Mouse (Mus musculus): ENCODE data around the gene BC049352. TPM values are rescaled to one million over a fixed set of nuclear protein-coding genes. Genes with fewer than 3 reads are reported as not detected.

The BC049352 gene
- total and polyA plus RNA-seq, 3 experiments, result 0.17 TPM; not detected in 2

DNA sequence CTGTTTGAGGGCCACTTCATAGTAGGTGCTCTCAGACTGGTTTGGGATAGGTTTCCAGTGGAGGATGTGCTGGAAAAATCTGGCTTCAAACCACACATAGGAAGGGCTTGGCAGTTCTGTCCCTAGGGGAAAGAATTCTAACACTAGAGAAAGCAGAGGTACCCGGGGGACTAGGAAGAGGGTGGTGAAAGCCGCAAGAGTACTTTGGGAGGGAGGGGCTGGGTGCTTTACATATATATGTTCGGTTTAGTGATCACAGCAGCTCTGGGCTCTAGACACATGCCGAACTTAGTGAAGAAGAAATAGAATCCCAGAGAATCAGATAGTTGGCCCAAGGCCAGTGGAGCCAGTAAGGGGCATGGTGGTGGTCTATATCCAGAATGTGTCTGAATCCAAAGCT, 85.3 kb downstream of the BC049352 start:
- dilution Hi-C loops (cut with MboI; ENCODE audit: extremely low pct_ligation_motif_present, extremely low pct_unique_long_range_greater_than_20kb, low sequenced_read_pairs), result no loop called here

DNA sequence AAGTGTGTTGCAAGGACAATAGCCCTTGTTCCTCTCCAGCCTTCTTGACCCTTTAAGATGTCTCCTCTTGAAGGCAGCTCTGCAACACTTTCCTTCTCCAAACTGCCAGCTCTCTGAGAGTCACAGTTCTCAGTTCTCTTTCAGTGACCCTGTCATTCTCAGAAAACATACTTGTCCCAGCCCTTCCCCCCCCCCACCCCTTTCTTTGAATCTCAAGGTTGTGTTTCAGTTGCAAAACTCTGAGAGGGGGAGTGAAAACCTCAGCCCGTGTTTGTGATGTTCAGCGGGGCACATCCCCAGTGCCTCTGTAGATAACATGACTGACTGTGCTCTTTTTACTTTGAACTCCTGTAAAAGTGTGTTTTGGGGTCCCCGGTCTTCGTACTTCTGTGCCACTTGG, 86.3 kb downstream of the BC049352 start:
- Histone ChIP-seq H3K4me2 (ENCODE audit: insufficient read depth, low read depth, poor library complexity, severe bottlenecking) (peak overlapping the region; percentile 89), H3K27ac (ENCODE audit: insufficient read depth, low read depth) (no peak overlapping the region), H3K9me3 (replicated peaks; ENCODE audit: low read length) (no peaks in the 10 kb centered on the region), H3K79me2 (replicated peaks; ENCODE audit: control insufficient read depth, extremely low read depth, insufficient read depth, poor library complexity, severe bottlenecking) (no peaks in the 10 kb centered on the region), H3K36me3 (replicated peaks in 1 of 2; ENCODE audit: control insufficient read depth in 1 of 2, insufficient read depth in 1 of 2, low read length in 1 of 2) (peaks cover 10 to 31% of the 10 kb centered on the region in 2 experiments), H3K27me3 (replicated peaks) (no peaks in the 10 kb centered on the region), H3K4me1 (ENCODE audit: control insufficient read depth in 1 of 2, insufficient read depth in 2 of 2) (peaks cover 16 to 87% of the 10 kb centered on the region in 2 experiments), H3K4me3 (replicated peaks in 1 of 3; ENCODE audit: low read depth in 2 of 3, low read length in 2 of 3, poor library complexity in 1 of 3) (peak overlapping the region; percentile 33 to 69 (median 57)), H3K9ac (ENCODE audit: insufficient read depth, low read depth) (peak overlapping the region; percentile 52; the same call in 1 of the 2 replicates)
- in situ Hi-C loops (cut with MboI; ENCODE audit: low pct_ligation_motif_present, low pct_unique_long_range_greater_than_20kb, low sequenced_read_pairs), result no loop called here
- dilution Hi-C loops (cut with MboI; ENCODE audit: extremely low pct_ligation_motif_present, extremely low pct_unique_long_range_greater_than_20kb, low sequenced_read_pairs), result no loop called here
- no peak for DNase-seq (ENCODE audit: extremely low read depth)
- TF ChIP-seq ZMIZ1 (IDR thresholded peaks at IDR 0.05; ENCODE audit: low read depth, low read length) (no peak), TBP (conservative IDR thresholded peaks at IDR 0.05; ENCODE audit: low read depth, low read length) (no peak), EP300 (IDR thresholded peaks at IDR 0.05; ENCODE audit: low read length) (peak; percentile 69), SIN3A (IDR thresholded peaks at IDR 0.05; ENCODE audit: low read length) (peak; percentile 45; the same call in 1 of the 2 replicates), PAX5 (IDR thresholded peaks at IDR 0.05; ENCODE audit: low read length) (no peak), BHLHE40 (IDR thresholded peaks at IDR 0.05; ENCODE audit: low read depth, low read length) (peak; percentile 49), ELF1 (IDR thresholded peaks at IDR 0.05; ENCODE audit: low read depth, low read length) (no peak), ZKSCAN1 (IDR thresholded peaks at IDR 0.05; ENCODE audit: borderline replicate concordance, low read depth, low read length) (no peak), E2F4 (IDR thresholded peaks at IDR 0.05; ENCODE audit: insufficient replicate concordance, low read depth, low read length) (no peak), ETS1 (conservative IDR thresholded peaks at IDR 0.05; ENCODE audit: low read depth, low read length) (0 out of 2 replicates have a peak, but pooled peaks have one; percentile 33), POLR2A (IDR thresholded peaks at IDR 0.05; ENCODE audit: low read depth, low read length) (no peak), ZNF384 (IDR thresholded peaks at IDR 0.05; ENCODE audit: low read depth, low read length) (no peak), NRF1 (IDR thresholded peaks at IDR 0.05; ENCODE audit: low read depth, low read length) (no peak), CHD2 (IDR thresholded peaks at IDR 0.05; ENCODE audit: low read length) (peak; percentile 80), SMC3 (IDR thresholded peaks at IDR 0.05; ENCODE audit: low read depth, low read length) (no peak), RCOR1 (conservative IDR thresholded peaks at IDR 0.05; ENCODE audit: low read depth, low read length) (0 out of 2 replicates have a peak, but pooled peaks have one; percentile 13), MXI1 (IDR thresholded peaks at IDR 0.05; ENCODE audit: low read depth, low read length) (0 out of 2 replicates have a peak, but pooled peaks have one; percentile 24), UBTF (IDR thresholded peaks at IDR 0.05; ENCODE audit: low read depth, low read length) (0 out of 2 replicates have a peak, but pooled peaks have one; percentile 42), HCFC1 (IDR thresholded peaks at IDR 0.05; ENCODE audit: low read depth, low read length) (no peak), CTCF (conservative IDR thresholded peaks at IDR 0.05 in 1 of 2, IDR thresholded peaks at IDR 0.05 in 1 of 2; ENCODE audit: low read depth in 2 of 2, low read length in 2 of 2) (no peak), MAFK (IDR thresholded peaks at IDR 0.05; ENCODE audit: insufficient replicate concordance, low read length) (0 out of 2 replicates have a peak, but pooled peaks have one; percentile 14), CHD1 (IDR thresholded peaks at IDR 0.05; ENCODE audit: low read depth, low read length) (no peak), MEF2A (IDR thresholded peaks at IDR 0.05; ENCODE audit: borderline replicate concordance, low read depth, low read length) (0 out of 2 replicates have a peak, but pooled peaks have one; percentile 32), ZC3H11A (IDR thresholded peaks at IDR 0.05; ENCODE audit: low read depth, low read length) (no peak), JUND (conservative IDR thresholded peaks at IDR 0.05; ENCODE audit: low read depth, low read length) (0 out of 2 replicates have a peak, but pooled peaks have one; percentile 25), MAX (IDR thresholded peaks at IDR 0.05; ENCODE audit: low read length) (no peak), GABPA (IDR thresholded peaks at IDR 0.05; ENCODE audit: insufficient replicate concordance, low read depth, low read length) (no peak), KAT2A (IDR thresholded peaks at IDR 0.05; ENCODE audit: insufficient replicate concordance, low read length) (no peak), JUN (IDR thresholded peaks at IDR 0.05; ENCODE audit: insufficient read depth, low read depth, low read length) (no peak), NELFE (IDR thresholded peaks at IDR 0.05; ENCODE audit: low read depth, low read length) (no peak)

More for the DNA sequence above, 85.3 kb downstream of the BC049352 start:
- in situ Hi-C loops (cut with MboI; ENCODE audit: low pct_ligation_motif_present, low pct_unique_long_range_greater_than_20kb, low sequenced_read_pairs), result no loop called here
- Histone ChIP-seq H3K4me2 (ENCODE audit: insufficient read depth, low read depth, poor library complexity, severe bottlenecking) (peak overlapping the region; percentile 89; the same call in 1 of the 2 replicates), H3K4me3 (replicated peaks in 1 of 3; ENCODE audit: low read depth in 2 of 3, low read length in 2 of 3, poor library complexity in 1 of 3) (no peak overlapping the region), H3K79me2 (replicated peaks; ENCODE audit: control insufficient read depth, extremely low read depth, insufficient read depth, poor library complexity, severe bottlenecking) (no peaks in the 10 kb centered on the region), H3K36me3 (replicated peaks in 1 of 2; ENCODE audit: control insufficient read depth in 1 of 2, insufficient read depth in 1 of 2, low read length in 1 of 2) (peaks cover 14 to 38% of the 10 kb centered on the region in 2 experiments), H3K9me3 (replicated peaks; ENCODE audit: low read length) (no peaks in the 10 kb centered on the region), H3K4me1 (ENCODE audit: control insufficient read depth in 1 of 2, insufficient read depth in 2 of 2) (peaks cover 16 to 84% of the 10 kb centered on the region in 2 experiments), H3K27me3 (replicated peaks) (no peaks in the 10 kb centered on the region), H3K9ac (ENCODE audit: insufficient read depth, low read depth) (no peak overlapping the region), H3K27ac (ENCODE audit: insufficient read depth, low read depth) (no peak overlapping the region)
- DNase-seq (ENCODE audit: extremely low read depth), result no peak
- no peak for TF ChIP-seq POLR2A (IDR thresholded peaks at IDR 0.05; ENCODE audit: low read depth, low read length)
- TF ChIP-seq SMC3 (IDR thresholded peaks at IDR 0.05; ENCODE audit: low read depth, low read length), result no peak
- no peak for TF ChIP-seq E2F4 (IDR thresholded peaks at IDR 0.05; ENCODE audit: insufficient replicate concordance, low read depth, low read length)
- TF ChIP-seq BHLHE40 (IDR thresholded peaks at IDR 0.05; ENCODE audit: low read depth, low read length), result no peak
- no peak for TF ChIP-seq USF2 (conservative IDR thresholded peaks at IDR 0.05; ENCODE audit: low read depth, low read length)
- no peak for TF ChIP-seq GABPA (IDR thresholded peaks at IDR 0.05; ENCODE audit: insufficient replicate concordance, low read depth, low read length)
- TF ChIP-seq TBP (conservative IDR thresholded peaks at IDR 0.05; ENCODE audit: low read depth, low read length), result no peak
- TF ChIP-seq CHD2 (IDR thresholded peaks at IDR 0.05; ENCODE audit: low read length), result no peak

All from CH12.LX (cell line).